Mouse (Mus musculus): Measurements from ENCODE around the gene Prr14l. TPM values are rescaled to one million over a fixed set of nuclear protein-coding genes. Genes with fewer than 3 reads are reported as not detected.
"Not testable (repeated sequence)": the region's sequence is repeated elsewhere in the genome, so short reads cannot be mapped to it uniquely, and the experiment has no call there.

Gene Prr14l
- total RNA-seq, 2 experiments from 2014 or later: 31.6 to 33.0 TPM

- ATAC-seq (replicated peaks; ENCODE audit: poor library complexity, severe bottlenecking): not testable (repeated sequence)
Observed at GRCm38 (mm10) chr5:32740850-32741249, 113.2 kb downstream of the Prr14l start.

DNA sequence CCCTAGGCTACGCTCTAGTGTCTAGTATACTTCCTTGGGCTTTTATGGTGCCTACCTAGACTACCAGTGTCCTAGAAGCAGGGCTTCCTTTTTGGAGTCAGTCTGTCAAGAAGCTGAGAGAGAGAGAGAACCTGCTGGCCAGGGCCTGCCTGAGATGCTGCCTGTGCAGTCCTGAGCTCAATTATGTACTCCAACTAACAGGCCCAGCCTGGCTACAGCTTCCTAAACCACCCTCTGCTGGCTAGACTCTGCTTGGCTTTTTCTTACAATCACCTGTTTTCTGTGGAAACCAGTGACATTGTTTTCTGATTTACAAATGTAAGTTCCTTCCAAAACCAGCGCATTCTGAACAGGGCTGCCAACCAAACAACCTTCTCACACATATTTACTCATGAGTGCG is 113.9 kb downstream of the Prr14l start:
- ATAC-seq (replicated peaks; ENCODE audit: poor library complexity, severe bottlenecking): no peak

Other genes with a start within 250 kb of the Prr14l start
- not detected in 2 replicates for gene Yes1, start 243.1 kb downstream of the Prr14l start, total RNA-seq (2014; fragmentation: Nextera tagmentation)
- 1.3 TPM in 1 of 2 replicates, not detected in the other for gene Yes1, start 243.1 kb downstream of the Prr14l start, total RNA-seq (2017)
- 51.5 and 77.4 TPM in 2 replicates for gene Pisd, start 68.6 kb downstream of the Prr14l start, total RNA-seq (2014; fragmentation: Nextera tagmentation)
- 40.2 and 44.8 TPM in 2 replicates for gene Pisd, start 68.6 kb downstream of the Prr14l start, total RNA-seq (2017)
- gene Gm20671, start 27.1 kb downstream of the Prr14l start, total RNA-seq (2014; fragmentation: Nextera tagmentation): not detected in 2 replicates
- gene Gm20671, start 27.1 kb downstream of the Prr14l start, total RNA-seq (2017): 6.3 TPM in 1 of 2 replicates, not detected in the other
- 37.3 and 48.7 TPM in 2 replicates for gene Depdc5, start 9.4 kb upstream of the Prr14l start, total RNA-seq (2014; fragmentation: Nextera tagmentation)
- 24.5 and 25.8 TPM in 2 replicates for gene Depdc5, start 9.4 kb upstream of the Prr14l start, total RNA-seq (2017)
- gene Ywhah, start 164.6 kb upstream of the Prr14l start, total RNA-seq (2014; fragmentation: Nextera tagmentation): 285 and 301 TPM in 2 replicates
- 123 and 125 TPM in 2 replicates for gene Ywhah, start 164.6 kb upstream of the Prr14l start, total RNA-seq (2017)
- not detected in 2 replicates for gene Slc5a1, start 250.0 kb upstream of the Prr14l start, total RNA-seq (2014; fragmentation: Nextera tagmentation)
- not detected in 2 replicates for gene Slc5a1, start 250.0 kb upstream of the Prr14l start, total RNA-seq (2017)